Mouse (Mus musculus): ENCODE results near the gene Skp1a. TPM values are rescaled to one million over a fixed set of nuclear protein-coding genes. Genes with fewer than 3 reads are reported as not detected.

The Skp1a gene
- total and polyA plus RNA-seq, 3 experiments = 169 to 1,533 (median 445) TPM

GRCm38 (mm10) chr11:52282774-52283595, 51.2 kb downstream of the Skp1a start, which contains the start of gene Tcf7:
Gene Tcf7 (minus strand): TSS chr11:52283014.
- Histone ChIP-seq H3K27me3 (ENCODE audit: control insufficient read depth in 1 of 2, insufficient read depth in 2 of 2, low read length in 2 of 2) (no peaks in the 10 kb centered on the region), H3K27ac (ENCODE audit: control insufficient read depth, low read depth, low read length) (no peak within 1 kb of the TSS), H3K36me3 (ENCODE audit: control insufficient read depth in 1 of 2, insufficient read depth in 2 of 2, low read length in 2 of 2) (no peaks in the 10 kb centered on the region), H3K9ac (ENCODE audit: control insufficient read depth, low read depth, low read length, poor library complexity, severe bottlenecking) (peak within 1 kb of the TSS; percentile 27; the same call in 1 of the 2 replicates), H3K4me3 (ENCODE audit: control insufficient read depth in 1 of 2, insufficient read depth in 1 of 2, low read depth in 2 of 2, low read length in 2 of 2) (peak within 1 kb of the TSS; percentile 33 to 42; a peak in 3 of 4 replicates), H3K79me2 (ENCODE audit: control insufficient read depth, insufficient read depth, low read length, poor library complexity) (no peaks in the 10 kb centered on the region), H3K9me3 (replicated peaks; ENCODE audit: insufficient read depth, low read length) (no peaks in the 10 kb centered on the region), H3K4me1 (ENCODE audit: control insufficient read depth in 1 of 2, insufficient read depth in 2 of 2, low read length in 2 of 2) (no peaks in the 10 kb centered on the region)
- peak; percentile 42 for DNase-seq (ENCODE audit: low read depth, low spot score)
- TF ChIP-seq MEF2A (IDR thresholded peaks at IDR 0.05; ENCODE audit: extremely low read depth, insufficient replicate concordance, low read depth, low read length, poor library complexity, severe bottlenecking) (no peak), TAL1 (IDR thresholded peaks at IDR 0.05; ENCODE audit: low read length) (no peak), ZNF384 (IDR thresholded peaks at IDR 0.05; ENCODE audit: low read depth, low read length) (no peak), GABPA (IDR thresholded peaks at IDR 0.05; ENCODE audit: low read depth, low read length) (no peak), RCOR1 (IDR thresholded peaks at IDR 0.05; ENCODE audit: low read depth, low read length) (no peak), MYB (IDR thresholded peaks at IDR 0.05; ENCODE audit: low read depth, low read length) (no peak), NRF1 (IDR thresholded peaks at IDR 0.05; ENCODE audit: insufficient read depth, low read depth, low read length, poor library complexity, severe bottlenecking) (no peak), TCF12 (IDR thresholded peaks at IDR 0.05; ENCODE audit: low read depth, low read length) (no peak), MAZ (IDR thresholded peaks at IDR 0.05; ENCODE audit: low read depth, low read length) (no peak)

GRCm38 (mm10) chr11:52283596-52284571, 52.1 kb downstream of the Skp1a start:
- no peak overlapping the region for H3K27ac ChIP-seq (ENCODE audit: control insufficient read depth, low read depth, low read length)
- no peak overlapping the region for H3K4me3 ChIP-seq (ENCODE audit: control insufficient read depth in 1 of 2, insufficient read depth in 1 of 2, low read depth in 2 of 2, low read length in 2 of 2)
- no peaks in the 10 kb centered on the region for H3K9me3 ChIP-seq (replicated peaks; ENCODE audit: insufficient read depth, low read length)
- no peaks in the 10 kb centered on the region for H3K27me3 ChIP-seq (ENCODE audit: control insufficient read depth in 1 of 2, insufficient read depth in 2 of 2, low read length in 2 of 2)
- H3K36me3 ChIP-seq (ENCODE audit: control insufficient read depth in 1 of 2, insufficient read depth in 2 of 2, low read length in 2 of 2) = no peaks in the 10 kb centered on the region
- H3K9ac ChIP-seq (ENCODE audit: control insufficient read depth, low read depth, low read length, poor library complexity, severe bottlenecking) = no peak overlapping the region
- H3K4me1 ChIP-seq (ENCODE audit: control insufficient read depth in 1 of 2, insufficient read depth in 2 of 2, low read length in 2 of 2) = no peaks in the 10 kb centered on the region
- TF ChIP-seq KAT2A (conservative IDR thresholded peaks at IDR 0.05; ENCODE audit: low read depth, low read length) (no peak), TAL1 (IDR thresholded peaks at IDR 0.05; ENCODE audit: low read length) (no peak), USF1 (IDR thresholded peaks at IDR 0.05; ENCODE audit: low read depth, low read length) (no peak), MAFK (IDR thresholded peaks at IDR 0.05; ENCODE audit: borderline replicate concordance, low read depth, low read length) (no peak), MYB (IDR thresholded peaks at IDR 0.05; ENCODE audit: low read depth, low read length) (no peak), SMC3 (IDR thresholded peaks at IDR 0.05; ENCODE audit: low read depth, low read length) (no peak)
- H3K79me2 ChIP-seq (ENCODE audit: control insufficient read depth, insufficient read depth, low read length, poor library complexity) = no peaks in the 10 kb centered on the region
- DNase-seq (ENCODE audit: low read depth, low spot score) = no peak
